Mouse (Mus musculus) forebrain, embryonic 15.5 days (tissue): ENCODE measurements at regions not wholly inside any gene's neighbourhood (a gene's known extent, or its start where the extent isn't known, plus 50 kb on each side); places are given as distances from the start of the nearest gene placed in this dataset.

Experiments
- ATAC-seq: fragments of 200-750 bp; cut with Nextera tagmentation; replicated peaks from 2 replicates; pipeline ENCODE4 v1.8.0; 2017; ENCODE audit warnings: mild to moderate bottlenecking, moderate TSS enrichment, moderate library complexity
- H3K27ac ChIP-seq: fragments of 300-500 bp; sonication (generic); replicated peaks from 2 replicates; pipeline ENCODE4 v1.5.1; 2015; ENCODE audit warnings: mild to moderate bottlenecking, inconsistent platforms
- H3K27me3 ChIP-seq: fragments of 300-500 bp; sonication (generic); 2 replicates; pipeline ENCODE4 v1.6.1; 2015; ENCODE audit warnings: inconsistent platforms
- H3K36me3 ChIP-seq: fragments of 300-500 bp; sonication (generic); 2 replicates; pipeline ENCODE4 v1.6.1; 2015; ENCODE audit warnings: mild to moderate bottlenecking, inconsistent platforms
- H3K4me1 ChIP-seq: fragments of 300-500 bp; sonication (generic); 2 replicates; pipeline ENCODE4 v1.6.1; 2015; ENCODE audit warnings: inconsistent platforms
- H3K4me2 ChIP-seq: fragments of 300-500 bp; sonication (generic); replicated peaks from 2 replicates; pipeline ENCODE4 v1.6.1; 2015; ENCODE audit warnings: mild to moderate bottlenecking, inconsistent platforms
- H3K4me3 ChIP-seq: fragments of 300-500 bp; sonication (generic); 2 replicates; pipeline ENCODE4 v1.5.1; 2015; ENCODE audit warnings: mild to moderate bottlenecking, inconsistent platforms
- H3K9ac ChIP-seq: fragments of 300-500 bp; sonication (generic); replicated peaks from 2 replicates; pipeline ENCODE4 v1.6.1; 2015; ENCODE audit warnings: mild to moderate bottlenecking, inconsistent platforms
- H3K9me3 ChIP-seq: fragments of 300-500 bp; sonication (generic); 2 replicates; pipeline ENCODE4 v1.6.1; 2016; ENCODE audit warnings: inconsistent platforms
- WGBS: fragments of 180-500 bp; shearing (Covaris S2); methylation state at CpG from one replicate; pipeline ENCODE4 v1.1.7; 2015; ENCODE audit warnings: mixed read lengths; 5-methylcytosine and 5-hydroxymethylcytosine counted together

DNA sequence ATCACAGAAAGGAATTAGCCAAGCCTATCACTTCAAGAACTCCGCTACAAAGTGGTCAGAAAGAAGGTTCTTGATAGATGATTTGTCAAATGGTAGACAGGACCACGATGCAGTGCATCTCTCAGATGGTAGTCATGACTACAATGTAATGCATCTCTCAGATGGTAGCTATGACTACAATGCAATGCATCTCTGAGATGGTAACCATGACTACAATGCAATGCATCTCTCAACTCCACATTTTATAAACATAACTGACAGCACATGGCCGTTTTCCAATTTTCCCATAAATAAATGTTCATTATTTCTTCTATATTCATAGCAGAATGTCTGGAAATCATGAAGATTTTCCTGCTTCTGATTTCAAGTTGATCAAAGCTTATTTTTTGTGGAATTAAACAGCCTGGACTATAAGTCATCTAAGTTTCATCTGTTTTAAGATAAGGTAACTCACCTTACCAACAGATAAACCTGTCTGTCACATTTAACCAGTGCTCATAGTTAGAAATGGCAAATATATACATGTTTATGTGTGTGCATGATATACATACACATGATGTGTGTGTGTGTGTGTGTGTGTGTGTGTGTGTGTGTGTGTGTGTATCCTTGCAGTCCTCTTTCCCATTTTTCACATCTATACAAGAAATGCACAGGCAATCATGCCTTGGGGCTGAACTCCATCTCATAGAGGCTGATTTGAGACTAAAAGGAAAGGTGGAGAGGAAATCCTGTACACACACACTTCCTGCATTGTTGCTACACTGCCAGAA lies 122.4 kb downstream of the Phf3 start:
- Histone ChIP-seq H3K27me3 (no peaks in the 10 kb centered on the region), H3K9me3 (no peaks in the 10 kb centered on the region), H3K36me3 (no peaks in the 10 kb centered on the region), H3K4me1 (0 out of 2 replicates have a peak, but pooled peaks cover 2% of the 10 kb centered on the region), H3K4me2 (no peak overlapping the region), H3K4me3 (no peak overlapping the region), H3K9ac (no peak overlapping the region), H3K27ac (0 out of 2 replicates have a peak overlapping the region, but pooled peaks have one; percentile 31)
- 70% methylated on average over 3 of the region's 3 CpGs for WGBS
- peak; percentile 88 for ATAC-seq

DNA sequence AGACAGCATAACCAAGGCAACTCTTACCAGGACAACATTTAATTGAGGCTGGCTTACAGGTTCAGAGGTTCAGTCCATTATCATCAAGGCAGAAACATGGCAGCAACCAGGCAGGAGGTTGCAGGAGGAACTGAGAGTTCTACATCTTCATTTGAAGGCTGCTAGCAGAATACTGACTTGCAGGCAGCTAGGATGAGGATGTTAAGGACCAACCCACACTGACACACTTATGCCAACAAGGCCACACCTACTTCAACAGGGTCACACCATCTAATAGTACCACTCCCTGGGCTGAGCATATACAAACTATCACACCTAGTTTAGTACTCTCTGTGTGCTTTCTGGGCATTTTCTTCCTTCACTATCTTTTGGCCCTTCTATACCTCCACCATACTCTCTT lies 131.8 kb downstream of the Phf3 start:
- ATAC-seq, result no peak

DNA sequence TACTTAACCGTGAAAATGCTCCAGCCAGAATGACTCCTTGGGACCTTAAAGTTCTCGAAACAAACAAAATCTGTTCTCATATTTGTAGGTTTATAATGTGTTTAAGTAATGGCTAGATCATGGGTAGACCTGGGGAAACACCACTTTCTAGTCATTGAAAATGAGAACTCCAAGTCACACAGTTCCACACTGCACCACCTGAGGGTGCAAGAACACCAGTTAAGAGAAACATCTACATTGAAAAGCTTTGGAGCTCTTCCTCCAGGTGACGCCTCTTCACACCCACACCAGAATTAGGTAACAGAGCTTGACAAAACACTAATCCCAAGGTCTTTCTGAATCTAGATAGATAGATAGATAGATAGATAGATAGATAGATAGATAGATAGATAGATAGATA lies 132.9 kb downstream of the Phf3 start:
- Histone ChIP-seq H3K4me1 (no peaks in the 10 kb centered on the region), H3K27me3 (no peaks in the 10 kb centered on the region), H3K9me3 (no peaks in the 10 kb centered on the region), H3K4me3 (no peak overlapping the region), H3K9ac (no peak overlapping the region), H3K27ac (no peak overlapping the region), H3K4me2 (no peak overlapping the region), H3K36me3 (no peaks in the 10 kb centered on the region)
- 77% methylated on average over 3 of the region's 3 CpGs for WGBS
- ATAC-seq, result no peak

More for the DNA sequence above, 131.8 kb downstream of the Phf3 start:
- H3K4me2 ChIP-seq, result no peak overlapping the region
- no peak overlapping the region for H3K27ac ChIP-seq
- H3K27me3 ChIP-seq, result no peaks in the 10 kb centered on the region
- H3K36me3 ChIP-seq, result no peaks in the 10 kb centered on the region
- H3K4me3 ChIP-seq, result no peak overlapping the region
- H3K9ac ChIP-seq, result no peak overlapping the region
- H3K9me3 ChIP-seq, result no peaks in the 10 kb centered on the region
- no peaks in the 10 kb centered on the region for H3K4me1 ChIP-seq

GRCm38 (mm10) chr1:30721519-30721918 lies 152.2 kb downstream of the Phf3 start:
- Histone ChIP-seq H3K4me2 (no peak overlapping the region), H3K27me3 (no peaks in the 10 kb centered on the region), H3K9me3 (no peaks in the 10 kb centered on the region), H3K4me3 (no peak overlapping the region), H3K27ac (no peak overlapping the region), H3K9ac (no peak overlapping the region), H3K36me3 (no peaks in the 10 kb centered on the region), H3K4me1 (no peaks in the 10 kb centered on the region)
- 50% methylated on average over 2 of the region's 2 CpGs for WGBS
- ATAC-seq, result no peak

GRCm38 (mm10) chr1:30720829-30721228 lies 152.9 kb downstream of the Phf3 start:
- Histone ChIP-seq H3K4me2 (no peak overlapping the region), H3K36me3 (no peaks in the 10 kb centered on the region), H3K4me1 (no peaks in the 10 kb centered on the region), H3K9me3 (no peaks in the 10 kb centered on the region), H3K27ac (no peak overlapping the region), H3K27me3 (no peaks in the 10 kb centered on the region), H3K9ac (no peak overlapping the region), H3K4me3 (no peak overlapping the region)
- no peak for ATAC-seq
- 89% methylated on average over 2 of the region's 2 CpGs for WGBS

DNA sequence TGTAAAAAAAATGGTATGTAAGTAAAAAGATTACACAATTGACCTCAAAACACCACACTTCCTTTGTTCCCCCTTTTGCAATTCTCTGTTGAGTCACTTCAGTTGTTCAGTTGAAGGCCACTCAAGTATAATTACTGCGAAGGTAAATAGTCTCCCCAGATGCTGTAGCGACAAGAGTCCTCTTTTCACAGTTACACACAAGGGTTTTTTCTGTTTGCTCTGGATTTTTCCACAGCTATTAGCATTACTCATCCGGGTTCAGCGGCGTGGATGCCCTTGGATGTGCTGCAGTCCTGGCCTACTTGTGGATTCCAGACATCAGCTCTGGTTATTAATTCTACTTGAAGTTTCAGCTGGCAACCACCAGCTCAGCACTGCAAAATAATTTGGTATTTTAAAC lies 155.1 kb downstream of the Phf3 start:
- Histone ChIP-seq H3K4me2 (no peak overlapping the region), H3K36me3 (no peaks in the 10 kb centered on the region), H3K4me1 (no peaks in the 10 kb centered on the region), H3K4me3 (no peak overlapping the region), H3K9ac (no peak overlapping the region), H3K27ac (no peak overlapping the region), H3K27me3 (no peaks in the 10 kb centered on the region), H3K9me3 (no peaks in the 10 kb centered on the region)
- no peak for ATAC-seq
- 63% methylated on average over 5 of the region's 5 CpGs for WGBS

DNA sequence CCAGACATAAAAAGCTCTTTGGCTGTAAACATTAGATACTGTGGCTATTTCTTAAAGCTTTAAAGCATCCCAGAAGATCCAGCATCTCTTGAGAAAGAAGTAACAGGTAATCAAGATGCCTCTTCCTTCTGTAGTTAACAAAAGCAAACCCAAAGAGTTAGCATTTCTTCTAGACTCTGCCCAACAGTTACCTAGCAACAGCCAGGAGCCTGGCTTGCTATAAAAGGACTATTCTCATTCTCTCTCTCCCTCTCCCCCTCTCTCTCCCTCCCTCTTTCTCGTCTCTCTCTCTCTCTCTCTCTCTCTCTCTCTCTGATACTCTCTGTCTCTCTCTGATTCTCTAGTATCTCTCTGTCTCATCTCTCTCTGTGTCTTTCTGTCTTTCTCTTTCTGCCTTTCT lies 157.4 kb downstream of the Phf3 start:
- Histone ChIP-seq H3K9ac (no peak overlapping the region), H3K4me1 (no peaks in the 10 kb centered on the region), H3K36me3 (no peaks in the 10 kb centered on the region), H3K27me3 (no peaks in the 10 kb centered on the region), H3K4me2 (no peak overlapping the region), H3K27ac (no peak overlapping the region), H3K9me3 (no peaks in the 10 kb centered on the region), H3K4me3 (no peak overlapping the region)
- WGBS, result 13% methylated on average over 1 of the region's 1 CpGs
- ATAC-seq, result no peak

- H3K4me2 ChIP-seq, result no peak overlapping the region
- peak; percentile 84 for ATAC-seq
- H3K4me1 ChIP-seq, result no peaks in the 10 kb centered on the region
- no peak overlapping the region for H3K9ac ChIP-seq
- H3K27me3 ChIP-seq, result no peaks in the 10 kb centered on the region
- H3K36me3 ChIP-seq, result no peaks in the 10 kb centered on the region
- WGBS, result 51% methylated on average over 3 of the region's 3 CpGs
- no peaks in the 10 kb centered on the region for H3K9me3 ChIP-seq
- H3K27ac ChIP-seq, result peak overlapping the region; percentile 84
- no peak overlapping the region for H3K4me3 ChIP-seq
Measured at GRCm38 (mm10) chr1:30701116-30701515, 172.6 kb downstream of the Phf3 start.

DNA sequence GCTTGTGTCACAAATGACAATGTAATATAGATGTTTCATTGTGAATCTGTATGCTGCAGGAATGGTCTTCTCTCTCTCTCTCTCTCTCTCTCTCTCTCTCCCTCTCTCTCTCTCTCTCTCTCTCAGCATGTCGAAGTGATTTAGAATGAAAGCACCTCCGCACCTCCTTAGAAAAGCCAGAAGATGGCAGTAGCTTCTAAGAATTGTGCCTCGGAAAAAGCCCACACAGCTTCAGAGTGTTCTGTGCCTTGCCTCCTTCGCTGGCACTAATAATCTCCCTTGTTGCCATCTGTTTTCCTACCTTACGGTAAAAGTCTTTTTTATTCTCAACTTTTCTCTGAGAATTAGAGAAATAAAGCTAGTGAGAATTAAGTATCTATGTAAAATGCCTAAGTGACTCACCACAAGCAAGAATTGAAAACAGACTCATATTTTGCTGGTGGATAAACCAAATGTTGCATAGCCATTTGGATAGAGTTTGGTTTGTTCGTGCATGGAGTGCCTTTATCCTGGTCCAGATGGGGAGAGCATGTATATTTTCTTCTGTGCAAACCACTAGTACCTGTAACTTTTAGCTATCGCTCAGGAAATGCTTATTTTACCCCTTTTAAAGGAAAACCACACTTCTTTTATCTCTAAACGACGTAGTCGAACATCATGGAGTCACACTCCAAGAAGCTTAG lies 173.2 kb downstream of the Phf3 start:
- H3K4me3 ChIP-seq, result no peak overlapping the region
- peak; percentile 92 for ATAC-seq
- WGBS, result 30% methylated on average over 10 of the region's 10 CpGs
- H3K9me3 ChIP-seq, result no peaks in the 10 kb centered on the region
- H3K9ac ChIP-seq, result no peak overlapping the region
- H3K27me3 ChIP-seq, result no peaks in the 10 kb centered on the region
- peak overlapping the region; percentile 84 for H3K27ac ChIP-seq
- no peaks in the 10 kb centered on the region for H3K4me1 ChIP-seq
- H3K4me2 ChIP-seq, result no peak overlapping the region
- no peaks in the 10 kb centered on the region for H3K36me3 ChIP-seq

DNA sequence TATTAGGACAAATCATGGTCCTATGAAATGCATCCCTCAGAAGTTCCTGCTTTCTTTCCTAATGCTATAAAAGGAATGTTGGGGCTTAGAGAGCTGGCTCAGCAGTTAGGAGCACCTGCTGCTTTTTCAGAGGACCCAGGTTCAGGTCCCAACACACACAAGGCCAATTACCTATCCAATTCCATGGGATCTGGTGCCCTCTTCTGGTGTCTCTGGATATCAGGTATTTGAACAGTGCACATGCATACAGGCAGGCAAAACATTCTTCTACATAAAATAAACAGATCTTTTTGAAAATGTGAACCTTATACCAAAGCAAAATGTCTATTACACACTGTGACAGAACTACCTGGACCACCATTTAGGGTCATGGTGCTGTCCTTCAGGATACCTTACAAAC lies 177.4 kb downstream of the Phf3 start:
- Histone ChIP-seq H3K36me3 (no peaks in the 10 kb centered on the region), H3K4me1 (no peaks in the 10 kb centered on the region), H3K9ac (no peak overlapping the region), H3K27ac (no peak overlapping the region), H3K27me3 (no peaks in the 10 kb centered on the region), H3K4me2 (no peak overlapping the region), H3K9me3 (no peaks in the 10 kb centered on the region), H3K4me3 (no peak overlapping the region)
- ATAC-seq, result no peak

- no peaks in the 10 kb centered on the region for H3K4me1 ChIP-seq
- no peak for ATAC-seq
- WGBS, result 94% methylated on average over 3 of the region's 3 CpGs
- H3K4me2 ChIP-seq, result no peak overlapping the region
- no peak overlapping the region for H3K27ac ChIP-seq
- no peak overlapping the region for H3K4me3 ChIP-seq
- no peaks in the 10 kb centered on the region for H3K27me3 ChIP-seq
- no peaks in the 10 kb centered on the region for H3K9me3 ChIP-seq
- H3K36me3 ChIP-seq, result no peaks in the 10 kb centered on the region
- H3K9ac ChIP-seq, result no peak overlapping the region
Measured at GRCm38 (mm10) chr1:30685318-30685717, 188.4 kb downstream of the Phf3 start.

DNA sequence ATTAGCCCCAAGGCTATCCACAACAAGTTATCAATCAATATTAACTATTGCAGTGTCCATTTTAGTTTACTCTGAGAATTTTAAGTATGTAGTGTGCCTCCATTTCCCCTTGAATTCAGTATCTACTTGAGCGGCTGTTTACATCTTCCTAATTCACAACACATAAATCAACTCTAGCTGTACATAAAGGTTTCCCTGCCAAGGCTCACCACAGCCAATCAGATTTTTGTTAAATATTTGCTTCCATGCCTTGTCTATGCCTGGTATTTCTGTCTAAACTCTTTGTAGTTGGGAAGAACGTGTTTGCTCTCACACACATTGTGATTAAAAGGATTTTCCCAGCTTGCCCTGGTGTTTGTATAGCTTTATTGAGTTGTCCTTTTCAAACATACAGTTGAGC lies 189.8 kb downstream of the Phf3 start:
- Histone ChIP-seq H3K4me1 (no peaks in the 10 kb centered on the region), H3K9ac (no peak overlapping the region), H3K27me3 (no peaks in the 10 kb centered on the region), H3K4me2 (no peak overlapping the region), H3K36me3 (no peaks in the 10 kb centered on the region), H3K27ac (no peak overlapping the region), H3K4me3 (no peak overlapping the region), H3K9me3 (no peaks in the 10 kb centered on the region)
- ATAC-seq, result no peak
- 73% methylated on average over 2 of the region's 2 CpGs for WGBS

DNA sequence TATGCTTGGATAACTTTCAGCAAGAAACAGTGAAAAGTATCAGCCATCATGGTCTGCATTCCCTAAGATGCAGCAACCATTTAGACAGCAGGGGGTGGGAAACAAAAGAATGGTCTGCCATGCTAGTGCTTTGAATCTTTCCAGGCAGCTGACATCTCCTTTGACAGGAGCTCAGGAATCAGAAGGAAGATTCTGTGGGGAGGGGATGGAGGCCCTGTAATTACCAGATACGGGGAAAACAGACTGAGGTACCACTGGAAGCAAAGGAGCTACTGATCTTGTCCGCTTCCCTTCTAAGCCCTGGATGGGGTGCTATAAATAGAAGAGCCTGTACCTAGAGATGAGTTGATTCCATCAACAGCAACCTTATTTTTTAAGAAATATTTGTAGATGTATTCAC lies 233.9 kb downstream of the Phf3 start:
- Histone ChIP-seq H3K4me1 (no peaks in the 10 kb centered on the region), H3K9me3 (no peaks in the 10 kb centered on the region), H3K36me3 (no peaks in the 10 kb centered on the region), H3K4me3 (no peak overlapping the region), H3K4me2 (no peak overlapping the region), H3K27ac (no peak overlapping the region), H3K27me3 (no peaks in the 10 kb centered on the region), H3K9ac (no peak overlapping the region)
- ATAC-seq, result 0 out of 2 replicates have a peak, but pooled peaks have one; percentile 29
- 15% methylated on average over 2 of the region's 2 CpGs for WGBS
